Mouse (Mus musculus) lung, adult 2 months (tissue): ENCODE measurements around the gene Acox2. TPM values are rescaled to one million over a fixed set of nuclear protein-coding genes. Genes with fewer than 3 reads are reported as not detected.

Experiments used
- DNase-seq: peaks from one replicate; pipeline ENCODE4 v3.0.0; 2022
- H3K4me1 ChIP-seq: fragments of 200-500 bp; 2 replicates; pipeline ENCODE4 v1.6.1; 2011; ENCODE audit warnings: low read length; ENCODE audit not compliant: control insufficient read depth, insufficient read depth
- H3K4me3 ChIP-seq: fragments of 200-500 bp; replicated peaks from 2 replicates; pipeline ENCODE3; 2011; ENCODE audit warnings: low read depth, mild to moderate bottlenecking, control low read depth, low read length; ENCODE audit errors: extremely low read depth
- CTCF ChIP-seq: fragments of 200-500 bp; IDR thresholded peaks from 2 replicates; pipeline ENCODE4 v1.5.1; 2011; ENCODE audit warnings: mild to moderate bottlenecking, low read length, control low read depth; ENCODE audit not compliant: insufficient read depth
- POLR2A ChIP-seq: fragments of 200-500 bp; IDR thresholded peaks from 2 replicates; pipeline ENCODE4 v1.6.1; 2011; ENCODE audit warnings: low read depth, mild to moderate bottlenecking, control low read depth, low read length, borderline replicate concordance; ENCODE audit errors: extremely low read depth
- WGBS: fragments of 180-500 bp; shearing (Covaris S2); methylation state at CpG from one replicate; pipeline ENCODE4 v1.1.7; 2018; 5-methylcytosine and 5-hydroxymethylcytosine counted together
- polyA plus RNA-seq: library from polyadenylated mRNA; depleted of rRNA; stranded (reverse); fragments of >200 nt; gene quantifications from 2 replicates; pipeline ENCODE4 v1.2.3, GENCODE M21; 2012

The Acox2 gene
- polyA plus RNA-seq, 1 experiment = 24.4 TPM

GRCm38 (mm10) chr14:8264378-8264777, 5.2 kb upstream of the Acox2 start:
- H3K4me3 ChIP-seq = no peak overlapping the region
- H3K4me1 ChIP-seq = no peaks in the 10 kb centered on the region
- WGBS = 85% methylated on average over 1 of the region's 1 CpGs
- DNase-seq = no peak
- TF ChIP-seq CTCF (no peak), POLR2A (no peak)

- Histone ChIP-seq H3K4me3 (no peak overlapping the region), H3K4me1 (no peaks in the 10 kb centered on the region; the same call in 1 of the 2 replicates)
- no peak for DNase-seq
- TF ChIP-seq CTCF = no peak
- WGBS = 73% methylated on average over 1 of the region's 1 CpGs
Measured at GRCm38 (mm10) chr14:8262242-8262641, 3.1 kb upstream of the Acox2 start.

GRCm38 (mm10) chr14:8260214-8260613, 1.1 kb upstream of the Acox2 start:
- Histone ChIP-seq H3K4me3 (no peak overlapping the region), H3K4me1 (no peaks in the 10 kb centered on the region; the same call in 1 of the 2 replicates)
- no peak for DNase-seq
- TF ChIP-seq POLR2A (no peak), CTCF (no peak)
- WGBS = 76% methylated on average over 5 of the region's 5 CpGs

GRCm38 (mm10) chr14:8258752-8259151, 401 bp downstream of the Acox2 start:
- WGBS = 44% methylated on average over 3 of the region's 3 CpGs
- no peak for DNase-seq
- TF ChIP-seq CTCF = no peak
- no peaks in the 10 kb centered on the region; the same call in 1 of the 2 replicates for H3K4me1 ChIP-seq
- no peak overlapping the region for H3K4me3 ChIP-seq

- Histone ChIP-seq H3K4me1 (no peaks in the 10 kb centered on the region; the same call in 1 of the 2 replicates), H3K4me3 (no peak overlapping the region)
- no peak for TF ChIP-seq POLR2A
- TF ChIP-seq CTCF = no peak
- no peak for DNase-seq
- WGBS = 23% methylated on average over 3 of the region's 3 CpGs
Measured at GRCm38 (mm10) chr14:8258335-8258627, 872 bp downstream of the Acox2 start.

- no peak for DNase-seq
- TF ChIP-seq CTCF (no peak), POLR2A (no peak)
- Histone ChIP-seq H3K4me1 (no peaks in the 10 kb centered on the region; the same call in 1 of the 2 replicates), H3K4me3 (no peak overlapping the region)
- 56% methylated on average over 7 of the region's 7 CpGs for WGBS
Measured at GRCm38 (mm10) chr14:8257521-8258334, 1.4 kb downstream of the Acox2 start.

GRCm38 (mm10) chr14:8256881-8257280, 2.3 kb downstream of the Acox2 start:
- H3K4me1 ChIP-seq = no peaks in the 10 kb centered on the region; the same call in 1 of the 2 replicates
- WGBS = 66% methylated on average over 5 of the region's 5 CpGs
- TF ChIP-seq CTCF (no peak), POLR2A (no peak)
- no peak for DNase-seq
- H3K4me3 ChIP-seq = no peak overlapping the region

- WGBS = 74% methylated on average over 6 of the region's 6 CpGs
- H3K4me3 ChIP-seq = no peak overlapping the region
- no peak for DNase-seq
- H3K4me1 ChIP-seq = no peaks in the 10 kb centered on the region; the same call in 1 of the 2 replicates
- TF ChIP-seq CTCF (no peak), POLR2A (no peak)
Measured at GRCm38 (mm10) chr14:8256072-8256471, 3.1 kb downstream of the Acox2 start.

- Histone ChIP-seq H3K4me3 (no peak overlapping the region), H3K4me1 (no peaks in the 10 kb centered on the region; the same call in 1 of the 2 replicates)
- TF ChIP-seq POLR2A (no peak), CTCF (0 out of 2 replicates have a peak, but pooled peaks have one; percentile 5)
- DNase-seq = no peak
- 57% methylated on average over 7 of the region's 7 CpGs for WGBS
Measured at GRCm38 (mm10) chr14:8255076-8255729, 4.0 kb downstream of the Acox2 start.

GRCm38 (mm10) chr14:8251330-8251885, 7.7 kb downstream of the Acox2 start:
- Histone ChIP-seq H3K4me3 (no peak overlapping the region), H3K4me1 (no peaks in the 10 kb centered on the region; the same call in 1 of the 2 replicates)
- DNase-seq = no peak
- 93% methylated on average over 8 of the region's 8 CpGs for WGBS
- TF ChIP-seq CTCF (no peak), POLR2A (no peak)
